Mouse (Mus musculus) myocyte (in vitro differentiated cells): ENCODE measurements around the gene Hspb9.

Experiments
- E2F4 ChIP-seq: IDR thresholded peaks from one replicate; pipeline ENCODE4 v1.6.1; 2011; ENCODE audit warnings: mild to moderate bottlenecking, control low read depth, moderate library complexity; ENCODE audit not compliant: insufficient read depth
- MAX ChIP-seq: IDR thresholded peaks from one replicate; pipeline ENCODE4 v1.6.1; 2011; ENCODE audit warnings: low read depth, mild to moderate bottlenecking, control low read depth
- MYOG ChIP-seq, 3 experiments: IDR thresholded peaks; one replicate each; pipeline ENCODE4 v1.6.1; 2011; ENCODE audit warnings: control low read depth in 2 of 3, low read depth in 2 of 3, mild to moderate bottlenecking in 2 of 3; ENCODE audit not compliant: insufficient read length in 2 of 3, control insufficient read depth in 1 of 3, insufficient read depth in 1 of 3
- POLR2A ChIP-seq: IDR thresholded peaks from one replicate; pipeline ENCODE4 v1.6.1; 2011; ENCODE audit warnings: low read depth, mild to moderate bottlenecking, control low read depth, moderate library complexity; ENCODE audit not compliant: insufficient read length
- POLR2AphosphoS2 ChIP-seq: IDR thresholded peaks from one replicate; pipeline ENCODE4 v1.6.1; 2011; ENCODE audit warnings: low read depth, control low read depth; ENCODE audit not compliant: insufficient read length
- SRF ChIP-seq: IDR thresholded peaks from one replicate; pipeline ENCODE4 v1.6.1; 2011; ENCODE audit warnings: low read depth; ENCODE audit not compliant: control insufficient read depth, insufficient read length
- TCF12 ChIP-seq: IDR thresholded peaks from one replicate; pipeline ENCODE4 v1.6.1; 2011; ENCODE audit warnings: mild to moderate bottlenecking, control low read depth; ENCODE audit not compliant: poor library complexity, insufficient read depth, severe bottlenecking

GRCm38 (mm10) chr11:100759611-100760233 is 46.1 kb downstream of the Hspb9 start, which contains the start of gene Kcnh4:
- TF ChIP-seq POLR2A (no peak), E2F4 (no peak), SRF (no peak), MAX (no peak), TCF12 (no peak), MYOG (IDR thresholded peaks at IDR 0.05; ENCODE audit: control insufficient read depth in 1 of 3, insufficient read depth in 1 of 3, insufficient read length in 2 of 3, low read depth in 2 of 3) (no peak), POLR2AphosphoS2 (no peak)
